Mouse (Mus musculus) kidney, adult 2 months (tissue): ENCODE measurements around the gene Cd68.

Experiments
- CTCF ChIP-seq: fragments of 200-500 bp; conservative IDR thresholded peaks from 2 replicates; pipeline ENCODE4 v1.5.1; 2011; ENCODE audit warnings: low read depth, mild to moderate bottlenecking, control low read depth, low read length, moderate library complexity, mixed read lengths; ENCODE audit not compliant: insufficient read depth, insufficient read length
- POLR2A ChIP-seq: fragments of 200-500 bp; IDR thresholded peaks from one replicate; pipeline ENCODE4 v1.6.1; 2011; ENCODE audit warnings: low read depth, low read length, control low read depth

GRCm38 (mm10) chr11:69695046-69695360 is 29.1 kb upstream of the Cd68 start:
- TF ChIP-seq POLR2A: no peak
- no peak for TF ChIP-seq CTCF
